Mouse (Mus musculus): ENCODE results near the gene Rasip1.

The Rasip1 gene

GRCm38 (mm10) chr7:45627261-45627660, at the start of gene Rasip1:
Gene Rasip1, plus strand, starts transcription at chr7:45627488.
- DNase-seq = no peak

DNA sequence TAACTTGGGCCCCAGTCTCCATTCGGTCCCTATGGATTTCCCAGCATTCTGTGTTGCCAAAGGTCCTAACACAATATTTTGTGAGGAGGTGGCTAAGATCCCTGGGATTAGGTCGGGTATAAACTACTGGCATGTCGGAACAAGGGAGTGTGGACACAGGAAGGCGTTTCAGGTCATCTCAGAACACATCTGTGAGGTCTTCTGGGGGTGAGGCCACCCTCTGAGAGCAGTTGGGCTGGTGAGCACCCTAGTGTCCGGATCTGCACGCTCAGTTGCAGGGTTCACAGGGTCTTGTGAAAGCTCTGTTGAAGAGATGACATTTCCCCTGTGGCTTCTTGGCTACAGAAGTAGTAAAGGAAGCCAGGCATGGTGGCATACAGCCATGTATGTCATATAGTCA, 41.4 kb upstream of the Rasip1 start:
- DNase-seq = no peak

DNA sequence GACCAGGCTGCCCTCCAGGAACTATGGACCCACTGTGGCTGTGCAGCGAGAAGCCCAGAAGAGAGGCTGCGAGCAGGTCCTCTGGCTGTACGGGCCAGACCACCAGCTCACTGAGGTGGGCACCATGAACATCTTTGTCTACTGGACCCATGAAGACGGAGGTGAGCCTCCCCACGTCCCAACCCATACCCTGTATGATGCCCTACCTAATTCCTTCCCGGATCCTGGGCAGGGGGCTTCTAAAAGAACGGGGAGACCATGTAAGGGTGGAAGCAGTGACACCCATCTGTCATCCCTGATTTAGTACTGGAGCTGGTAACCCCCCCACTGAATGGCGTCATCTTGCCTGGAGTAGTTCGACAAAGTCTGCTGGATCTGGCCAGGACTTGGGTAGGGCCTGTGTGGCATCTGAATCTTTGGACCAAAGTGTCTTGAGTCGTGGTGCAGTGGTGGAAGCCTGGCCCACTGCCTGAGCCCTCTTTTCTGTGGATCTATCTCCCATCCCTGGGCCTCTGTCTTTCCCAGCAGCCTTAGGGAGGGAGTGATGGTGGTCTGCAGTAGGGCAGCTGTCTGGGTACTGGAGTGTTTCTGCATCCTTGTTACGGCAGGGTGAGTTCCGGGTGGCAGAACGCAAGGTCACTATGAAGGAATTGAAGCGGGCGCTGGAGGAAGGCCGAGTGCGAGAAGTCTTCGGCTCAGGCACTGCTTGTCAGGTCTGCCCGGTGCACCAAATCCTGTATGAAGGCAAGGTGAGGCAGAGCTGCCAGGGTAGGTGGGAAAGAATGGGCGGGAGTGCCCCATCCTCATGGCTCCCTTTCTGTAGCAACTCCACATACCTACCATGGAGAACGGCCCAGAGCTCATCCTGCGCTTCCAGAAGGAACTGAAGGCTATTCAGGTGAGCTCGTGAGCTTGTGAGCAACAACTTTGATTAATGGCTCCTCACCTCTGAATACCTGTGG, 39.4 kb upstream of the Rasip1 start:
- DNase-seq = no peak

- peak; percentile 68 to 74 for DNase-seq
Observed at GRCm38 (mm10) chr7:45589173-45589572, 38.1 kb upstream of the Rasip1 start.

DNA sequence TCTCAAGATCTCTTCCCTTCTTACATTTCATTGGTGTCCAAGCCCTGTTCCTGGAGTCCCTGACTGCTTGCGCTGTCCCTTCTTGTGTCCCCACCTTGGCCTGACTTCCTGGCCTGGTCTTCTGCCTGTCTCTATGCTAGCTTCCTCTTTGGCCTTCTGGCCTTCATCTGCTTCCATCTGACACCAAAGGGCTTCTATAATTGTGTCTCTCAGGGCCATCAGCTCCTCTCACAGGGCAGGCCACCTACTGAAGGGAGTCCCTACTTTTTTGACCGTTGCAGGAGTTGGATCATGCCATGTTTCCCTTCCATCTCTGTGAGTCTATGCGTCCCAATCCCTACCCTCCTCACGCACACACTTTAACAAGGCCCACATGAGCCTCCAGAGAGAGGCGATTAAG, 37.4 kb upstream of the Rasip1 start:
- no peak for DNase-seq

DNA sequence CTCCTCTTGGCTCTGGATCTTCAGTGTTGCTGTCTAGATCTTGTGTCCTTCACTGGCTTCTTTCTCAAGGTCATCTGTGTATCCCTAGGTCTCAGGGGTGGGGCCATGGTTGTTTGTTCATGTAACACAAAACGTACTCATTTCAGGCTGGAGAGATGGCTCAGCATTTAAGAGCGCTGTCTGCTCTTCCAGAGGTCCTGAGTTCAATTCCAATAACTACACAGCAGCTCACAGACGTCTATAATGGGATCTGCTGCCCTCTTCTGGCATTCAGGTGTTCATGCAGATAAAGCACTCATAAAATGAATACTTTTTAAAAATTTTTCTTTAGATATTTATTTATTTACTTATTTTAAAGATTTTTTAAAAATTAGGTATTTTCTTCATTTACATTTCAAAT, 36.4 kb upstream of the Rasip1 start:
- no peak for DNase-seq

- no peak for DNase-seq
Observed at GRCm38 (mm10) chr7:45591880-45592279, 35.4 kb upstream of the Rasip1 start.

- DNase-seq = peak; percentile 46 to 49
Observed at GRCm38 (mm10) chr7:45593118-45593815, 34.0 kb upstream of the Rasip1 start.

DNA sequence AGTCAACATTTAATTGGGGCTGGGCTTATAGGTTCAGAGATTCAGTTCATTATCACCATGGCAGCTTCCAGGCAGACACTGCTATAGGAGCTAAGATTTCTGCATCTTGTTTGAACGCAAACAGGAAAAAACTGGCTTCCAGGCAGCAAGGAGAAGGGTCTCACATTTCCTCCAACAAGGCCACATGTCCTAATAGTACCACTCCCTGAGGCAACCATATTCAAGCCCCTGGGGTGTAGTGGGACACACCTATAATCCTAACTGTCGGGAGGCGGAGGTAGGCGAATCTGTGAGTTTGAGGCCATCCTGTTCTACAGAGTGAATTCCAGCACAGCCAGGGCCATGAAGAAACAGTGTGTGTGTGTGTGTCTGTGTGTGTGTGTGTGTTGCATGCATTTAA, 32.1 kb upstream of the Rasip1 start:
- no peak for DNase-seq

- DNase-seq = no peak
Observed at GRCm38 (mm10) chr7:45596107-45596506, 31.2 kb upstream of the Rasip1 start.

- DNase-seq = no peak
Observed at GRCm38 (mm10) chr7:45597013-45597412, 30.3 kb upstream of the Rasip1 start.

DNA sequence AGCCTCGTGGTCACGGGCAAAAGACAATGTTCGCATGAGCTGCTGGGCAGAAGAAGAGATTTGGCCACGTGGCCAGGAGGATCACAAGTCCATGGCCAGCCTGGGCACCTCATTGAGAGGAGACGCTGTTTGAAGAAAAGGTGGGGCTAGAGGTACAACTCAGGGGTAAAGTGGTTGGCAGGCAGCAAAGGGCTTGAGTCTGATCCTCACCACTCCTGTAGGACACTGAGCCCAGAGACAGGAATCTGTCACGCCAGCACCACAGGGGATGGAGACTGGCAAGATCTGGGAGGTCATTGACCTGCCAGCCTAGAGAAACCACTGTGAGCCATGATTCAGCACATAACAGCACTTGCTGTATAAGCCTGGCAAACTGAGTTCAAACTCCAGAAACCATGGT, 29.8 kb upstream of the Rasip1 start:
- DNase-seq = no peak

DNA sequence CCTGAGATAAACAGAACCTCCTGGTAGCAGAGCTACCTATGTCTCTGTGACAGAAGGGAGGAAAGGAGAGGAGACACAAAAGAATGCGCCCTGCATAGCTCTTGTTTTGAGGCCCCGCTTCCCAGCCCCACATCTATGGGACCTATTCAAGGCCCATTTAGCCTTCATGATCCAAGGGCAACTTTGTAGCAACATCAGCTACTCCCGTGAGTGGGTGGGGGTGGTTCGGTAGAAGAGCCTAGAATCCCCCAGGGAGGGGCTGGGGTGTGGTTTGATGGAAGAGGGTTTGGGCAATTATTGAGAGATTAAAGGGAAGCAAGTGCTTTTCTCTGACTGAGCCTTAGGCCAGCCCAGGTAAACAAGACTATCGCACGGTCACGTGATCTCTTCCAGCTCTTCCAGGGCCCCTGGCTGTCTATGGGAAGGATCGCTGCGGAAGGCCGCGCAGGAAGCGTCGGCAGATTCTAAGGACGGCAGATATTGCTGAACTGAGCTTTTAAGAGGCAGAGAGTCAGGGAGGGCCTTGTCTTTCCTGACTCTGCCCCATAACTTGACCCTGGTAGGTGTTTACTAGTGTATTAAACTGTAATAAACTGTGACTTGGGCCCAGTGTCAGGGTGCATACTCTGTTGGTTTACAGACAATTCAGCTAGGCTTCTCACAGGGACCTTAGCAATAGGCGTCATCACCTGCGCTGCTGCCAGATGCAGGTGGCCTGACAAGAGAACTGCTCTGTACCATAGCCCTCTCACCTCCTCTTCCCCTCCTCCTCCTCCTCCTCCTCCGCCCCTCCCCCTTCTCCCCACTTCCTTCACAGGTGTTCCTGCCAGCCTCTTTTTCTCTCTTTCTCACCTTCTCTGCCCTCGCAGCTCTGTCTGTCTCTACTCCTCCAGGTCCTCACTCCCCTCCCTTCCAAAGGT, 28.1 kb upstream of the Rasip1 start:
- DNase-seq = peak; percentile 55 to 73

- DNase-seq = no peak
Observed at GRCm38 (mm10) chr7:45605704-45606289, 21.5 kb upstream of the Rasip1 start.

DNA sequence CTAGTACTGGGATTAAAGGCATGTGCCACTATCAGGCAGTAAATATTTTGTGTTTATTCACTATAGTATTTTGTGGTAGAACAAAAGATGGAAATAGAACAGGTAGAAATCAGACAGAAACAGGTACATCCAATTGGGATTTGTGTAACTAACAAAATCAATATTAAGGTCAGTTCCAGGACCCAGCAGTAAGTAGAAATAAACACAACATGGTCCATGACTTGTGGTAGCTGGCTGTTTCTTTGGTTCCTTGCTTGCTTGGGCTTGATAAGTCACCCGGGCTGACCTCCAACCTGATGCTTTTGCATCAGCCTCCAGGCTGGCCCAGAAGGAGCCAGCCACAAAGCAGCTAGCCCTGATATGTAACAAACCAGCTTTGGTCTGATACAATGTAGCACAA, 17.8 kb upstream of the Rasip1 start:
- DNase-seq = no peak

- no peak for DNase-seq
Observed at GRCm38 (mm10) chr7:45616277-45616676, 11.0 kb upstream of the Rasip1 start.

DNA sequence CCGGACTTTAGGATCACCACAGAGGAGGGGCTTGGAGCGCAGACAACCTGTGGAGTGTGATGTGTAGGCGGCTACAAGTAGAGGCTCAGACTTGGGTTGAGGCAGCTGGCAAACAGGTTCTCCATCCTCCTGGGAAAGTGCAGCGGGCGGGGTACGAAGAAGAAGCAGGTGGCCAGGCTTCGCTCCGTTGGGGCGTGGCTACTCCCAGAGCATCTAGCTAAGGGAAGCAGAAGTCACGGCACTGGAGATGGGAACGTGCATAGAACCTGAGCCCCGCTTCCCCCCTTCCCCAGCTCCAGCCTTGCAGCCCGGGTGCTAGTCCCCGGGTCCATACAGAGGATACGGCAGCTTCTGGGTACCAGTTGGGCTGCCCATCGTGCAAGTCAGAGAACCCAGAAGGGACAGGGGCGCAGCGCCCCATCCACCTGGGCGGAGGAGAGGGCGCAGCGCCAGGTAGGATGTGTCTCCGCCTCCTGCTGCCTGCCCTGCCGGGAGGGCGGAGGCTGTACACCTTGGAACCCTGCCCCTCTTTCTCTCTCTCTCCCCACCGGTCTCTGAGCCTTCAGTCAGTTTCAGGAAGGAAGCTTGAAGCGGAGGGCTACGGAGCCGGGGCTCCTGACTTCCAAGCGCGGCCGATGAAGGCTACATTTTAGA, 10.1 kb upstream of the Rasip1 start, which contains the start of gene Fut1:
Fut1 (plus strand) TSS at position 248 of the 654 bp plus-strand sequence.
- DNase-seq = no peak

- DNase-seq = no peak
Observed at GRCm38 (mm10) chr7:45618316-45618715, 9.0 kb upstream of the Rasip1 start.

- no peak for DNase-seq
Observed at GRCm38 (mm10) chr7:45619592-45619991, 7.7 kb upstream of the Rasip1 start.

DNA sequence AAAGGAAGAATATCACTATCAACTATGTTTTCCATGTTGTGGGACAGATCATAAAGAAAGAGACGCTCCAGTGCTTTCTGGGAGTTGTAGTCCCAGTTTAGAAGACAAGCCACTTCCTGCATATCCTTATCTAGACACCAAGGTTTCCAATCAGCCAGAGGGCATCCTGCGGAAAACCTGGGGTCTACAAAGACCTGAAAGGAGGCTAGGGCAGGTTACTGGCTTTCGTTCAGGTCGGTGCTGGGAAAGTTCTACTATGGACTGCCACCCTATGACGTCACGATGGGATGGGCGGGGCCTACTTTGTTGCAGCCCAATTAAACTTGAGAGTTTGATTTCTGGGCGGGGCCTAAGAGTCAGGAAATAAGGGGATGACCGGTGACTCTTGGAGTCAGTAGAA, 5.8 kb upstream of the Rasip1 start, which contains the start of gene Izumo1:
Izumo1 (plus strand) TSS at position 369 of the 400 bp plus-strand sequence.
- no peak for DNase-seq

GRCm38 (mm10) chr7:45623507-45623906, 3.8 kb upstream of the Rasip1 start:
- DNase-seq = no peak

GRCm38 (mm10) chr7:45624718-45625117, 2.6 kb upstream of the Rasip1 start:
- no peak for DNase-seq

Measured in thymus, adult 18-20 months (tissue).